ENCODE assay signal across 8 mouse cellular contexts in the genomic region with DNA sequence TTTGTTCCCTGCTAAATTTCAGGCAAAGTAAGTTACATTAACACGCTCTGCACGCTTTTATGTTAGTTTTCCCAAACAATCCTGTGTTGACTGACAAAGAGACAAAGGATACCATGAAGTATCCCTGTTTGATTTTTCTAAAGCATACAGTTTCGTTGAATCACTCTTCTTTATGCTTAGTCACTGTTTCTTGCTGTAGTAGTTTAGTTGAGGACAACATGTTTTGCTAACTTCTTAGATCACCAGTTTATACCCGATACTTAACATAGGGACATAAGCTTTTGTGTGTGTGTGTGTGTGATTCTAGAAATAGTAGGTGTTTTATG. TPM values are rescaled to one million over a fixed set of nuclear protein-coding genes. Genes with fewer than 3 reads are reported as not detected.
DNase-seq lines count a peak whose midpoint lies in the region; ATAC-seq and TF ChIP-seq lines count a peak whose summit lies in the region.

No protein-coding gene starts in this region.

- no peaks in the 10 kb centered on the region for H3K9me3 ChIP-seq in kidney, embryonic 16.5 days (ENCODE audit: low read length)
- H3K9me3 ChIP-seq in hindbrain, embryonic 13.5 days: no peaks in the 10 kb centered on the region
- H3K9me3 ChIP-seq in midbrain, embryonic 15.5 days: no peaks in the 10 kb centered on the region

- WGBS in kidney, embryonic 16.5 days: 1% methylated on average over 4 of the region's 4 CpGs
- 2% methylated on average over 4 of the region's 4 CpGs for WGBS in hindbrain, embryonic 13.5 days
- under 1% methylated on average over 4 of the region's 4 CpGs for WGBS in midbrain, embryonic 15.5 days

- H3K27me3 ChIP-seq in kidney, embryonic 16.5 days (ENCODE audit: insufficient read depth, low read length): no peaks in the 10 kb centered on the region
- H3K27me3 ChIP-seq in hindbrain, embryonic 13.5 days: no peaks in the 10 kb centered on the region
- no peaks in the 10 kb centered on the region for H3K27me3 ChIP-seq in midbrain, embryonic 15.5 days (replicated peaks)

- H3K36me3 ChIP-seq in kidney, embryonic 16.5 days (ENCODE audit: insufficient read depth, low read length): no peaks in the 10 kb centered on the region
- no peaks in the 10 kb centered on the region for H3K36me3 ChIP-seq in hindbrain, embryonic 13.5 days
- no peaks in the 10 kb centered on the region for H3K36me3 ChIP-seq in midbrain, embryonic 15.5 days (replicated peaks)

- H3K4me1 ChIP-seq in kidney, embryonic 16.5 days (ENCODE audit: insufficient read depth, low read length): 0 out of 2 replicates have a peak, but pooled peaks cover 3% of the 10 kb centered on the region
- peaks cover 10% of the 10 kb centered on the region for H3K4me1 ChIP-seq in hindbrain, embryonic 13.5 days (replicated peaks)
- H3K4me1 ChIP-seq in midbrain, embryonic 15.5 days: peaks cover 16% of the 10 kb centered on the region

- TF ChIP-seq POLR2A in brain, embryonic 14.5 days (IDR thresholded peaks at IDR 0.05; ENCODE audit: borderline replicate concordance, extremely low read depth, insufficient read depth, insufficient read length, poor library complexity, severe bottlenecking): no peak

- H3K4me3 ChIP-seq in kidney, embryonic 16.5 days (ENCODE audit: low read length): peak overlapping the region; percentile 97
- peak overlapping the region; percentile 96 for H3K4me3 ChIP-seq in hindbrain, embryonic 13.5 days
- H3K4me3 ChIP-seq in midbrain, embryonic 15.5 days: peak overlapping the region; percentile 99

- TF ChIP-seq CTCF in brain, embryonic 14.5 days (IDR thresholded peaks at IDR 0.05; ENCODE audit: borderline replicate concordance, extremely low read depth, insufficient read depth, insufficient read length): no peak

- H3K27ac ChIP-seq in kidney, embryonic 16.5 days (ENCODE audit: low read length): peak overlapping the region; percentile 99
- H3K27ac ChIP-seq in hindbrain, embryonic 13.5 days: peak overlapping the region; percentile 97; the same call in 1 of the 2 replicates
- H3K27ac ChIP-seq in midbrain, embryonic 15.5 days: no peak overlapping the region

- no peak for ATAC-seq in kidney, embryonic 16.5 days (ENCODE audit: low FRiP score, low TSS enrichment)
- ATAC-seq in hindbrain, embryonic 13.5 days (ENCODE audit: low FRiP score): no peak
- no peak for ATAC-seq in midbrain, embryonic 15.5 days (replicated peaks)

- peak overlapping the region; percentile 57 for H3K4me2 ChIP-seq in kidney, embryonic 16.5 days (replicated peaks; ENCODE audit: low read depth, low read length)
- H3K4me2 ChIP-seq in hindbrain, embryonic 13.5 days: peak overlapping the region; percentile 86
- H3K4me2 ChIP-seq in midbrain, embryonic 15.5 days: peak overlapping the region; percentile 89

- H3K9ac ChIP-seq in kidney, embryonic 16.5 days (replicated peaks; ENCODE audit: low read length): peak overlapping the region; percentile 96
- H3K9ac ChIP-seq in hindbrain, embryonic 13.5 days: peak overlapping the region; percentile 91
- peak overlapping the region; percentile 92 for H3K9ac ChIP-seq in midbrain, embryonic 15.5 days

- DNase-seq in kidney, postnatal 4 days: no peak
- DNase-seq in brain, embryonic 14.5 days (ENCODE audit: low read depth): peak; percentile 65
- DNase-seq in right cerebral cortex, postnatal 4 days: no peak
- DNase-seq in cerebellum, postnatal 4 days (ENCODE audit: low spot score in 2 of 2): no peak
- DNase-seq in cerebellum, postnatal 25 days: no peak

RNA-seq across cellular contexts. Expression of a gene that starts 1.1 kb away (rescaled TPM):
- polyA plus RNA-seq in kidney, embryonic 16.5 days (2015; fragmentation: Nextera tagmentation; extraction: Ambion mirVana): 32.6 and 35.4 TPM in 2 replicates
- polyA plus RNA-seq in brain, embryonic 14.5 days (2012; rRNA removed): 7.9 and 10.0 TPM in 2 replicates
- 25.2 and 27.0 TPM in 2 replicates for polyA plus RNA-seq in hindbrain, embryonic 13.5 days (2015; fragmentation: Nextera tagmentation; extraction: Ambion mirVana)
- polyA plus RNA-seq in midbrain, embryonic 15.5 days (2015; fragmentation: Nextera tagmentation; extraction: Ambion mirVana): 21.9 and 22.3 TPM in 2 replicates
